Mouse (Mus musculus) CD4-positive, CD25-positive, alpha-beta regulatory T cell, adult 4 months (primary cell): ENCODE results near the gene Rph3al. TPM values are rescaled to one million over a fixed set of nuclear protein-coding genes. Genes with fewer than 3 reads are reported as not detected.

Source experiments
- ATAC-seq: one replicate; pipeline ENCODE4 v1.8.0; 2017
- polyA plus RNA-seq, 2 experiments: library from polyadenylated mRNA; unstranded; fragments of 100-300 nt; shearing (Covaris generic); gene quantifications; one replicate each; pipeline ENCODE4 v1.2.1; 2017

Gene Rph3al
- polyA plus RNA-seq, 2 experiments from 2014 or later = 6.3 to 7.9 TPM

GRCm38 (mm10) chr11:75904501-75904900, 33.7 kb downstream of the Rph3al start:
- no peak for ATAC-seq

GRCm38 (mm10) chr11:75903486-75903885, 34.7 kb downstream of the Rph3al start:
- no peak for ATAC-seq

- ATAC-seq = no peak
These were observed 36.9 kb downstream of the Rph3al start for GRCm38 (mm10) chr11:75901339-75901738.

GRCm38 (mm10) chr11:75899676-75900075, 38.6 kb downstream of the Rph3al start:
- ATAC-seq = no peak

- no peak for ATAC-seq
These were observed 39.7 kb downstream of the Rph3al start for GRCm38 (mm10) chr11:75898532-75898931.

- ATAC-seq = no peak
These were observed 43.3 kb downstream of the Rph3al start for GRCm38 (mm10) chr11:75894791-75895420.

- ATAC-seq = no peak
These were observed 44.3 kb downstream of the Rph3al start for GRCm38 (mm10) chr11:75893956-75894355.

- no peak for ATAC-seq
These were observed 50.9 kb downstream of the Rph3al start for GRCm38 (mm10) chr11:75887349-75887748.

GRCm38 (mm10) chr11:75881234-75881633, 57.0 kb downstream of the Rph3al start:
- ATAC-seq = no peak

GRCm38 (mm10) chr11:75880064-75880463, 58.2 kb downstream of the Rph3al start:
- ATAC-seq = no peak

GRCm38 (mm10) chr11:75878460-75878859, 59.8 kb downstream of the Rph3al start:
- ATAC-seq = no peak

- ATAC-seq = no peak
These were observed 62.0 kb downstream of the Rph3al start for GRCm38 (mm10) chr11:75876043-75876780.

- ATAC-seq = no peak
These were observed 66.5 kb downstream of the Rph3al start for GRCm38 (mm10) chr11:75871688-75872087.

- ATAC-seq = no peak
These were observed 67.3 kb downstream of the Rph3al start for GRCm38 (mm10) chr11:75870947-75871346.

- ATAC-seq = no peak
These were observed 67.8 kb downstream of the Rph3al start for GRCm38 (mm10) chr11:75870386-75870785.

- no peak for ATAC-seq
These were observed 68.3 kb downstream of the Rph3al start for GRCm38 (mm10) chr11:75869898-75870297.

- no peak for ATAC-seq
These were observed 71.4 kb downstream of the Rph3al start for GRCm38 (mm10) chr11:75866861-75867260.

GRCm38 (mm10) chr11:75865859-75866258, 72.4 kb downstream of the Rph3al start:
- no peak for ATAC-seq

GRCm38 (mm10) chr11:75865253-75865619, 73.0 kb downstream of the Rph3al start:
- no peak for ATAC-seq

GRCm38 (mm10) chr11:75864529-75865252, 73.5 kb downstream of the Rph3al start:
- no peak for ATAC-seq

GRCm38 (mm10) chr11:75862466-75862865, 75.8 kb downstream of the Rph3al start:
- no peak for ATAC-seq

- no peak for ATAC-seq
These were observed 76.6 kb downstream of the Rph3al start for GRCm38 (mm10) chr11:75861653-75862052.

- ATAC-seq = no peak
These were observed 77.0 kb downstream of the Rph3al start for GRCm38 (mm10) chr11:75861213-75861612.

GRCm38 (mm10) chr11:75859460-75859859, 78.8 kb downstream of the Rph3al start:
- no peak for ATAC-seq
